Mouse (Mus musculus): ENCODE measurements around the gene Polr3gl.

- TF ChIP-seq CTCF (IDR thresholded peaks at IDR 0.05; ENCODE audit: control insufficient read depth, insufficient read depth, low read length) (peak; percentile 22; the same call in 1 of the 2 replicates), POLR2A (IDR thresholded peaks at IDR 0.05; ENCODE audit: borderline replicate concordance, control insufficient read depth, low read depth, low read length) (no peak)
Measured at GRCm38 (mm10) chr3:96551203-96551602, 42.8 kb downstream of the Polr3gl start.

Data from bone marrow, adult 2 months (tissue).